Mouse (Mus musculus): ENCODE data around the gene Slc24a3.

Slc24a3 gene

GRCm38 (mm10) chr2:145279336-145279735 lies 111.8 kb downstream of the Slc24a3 start:
- no peak for DNase-seq (ENCODE audit: low spot score in 2 of 2)

DNA sequence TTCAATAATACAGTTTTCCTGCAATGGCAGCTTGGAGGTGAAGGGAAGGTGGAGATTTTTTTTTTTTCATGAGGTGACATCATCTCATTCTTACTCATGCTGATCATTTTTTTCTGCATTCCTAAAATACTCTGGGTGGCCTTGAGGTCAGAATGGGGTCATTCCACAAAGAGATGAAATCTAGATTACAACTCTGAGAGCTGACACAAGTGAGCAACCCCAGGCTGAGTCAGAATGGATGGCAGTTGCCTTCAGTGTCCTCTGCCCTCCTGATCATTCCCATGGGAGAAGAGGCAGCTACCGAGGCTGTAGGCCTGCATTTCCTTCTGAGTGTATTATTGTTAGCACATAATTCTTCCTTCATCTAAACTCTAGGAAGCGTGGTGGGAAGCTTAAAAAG lies 116.2 kb downstream of the Slc24a3 start:
- DNase-seq (ENCODE audit: low spot score in 2 of 2), result no peak

DNA sequence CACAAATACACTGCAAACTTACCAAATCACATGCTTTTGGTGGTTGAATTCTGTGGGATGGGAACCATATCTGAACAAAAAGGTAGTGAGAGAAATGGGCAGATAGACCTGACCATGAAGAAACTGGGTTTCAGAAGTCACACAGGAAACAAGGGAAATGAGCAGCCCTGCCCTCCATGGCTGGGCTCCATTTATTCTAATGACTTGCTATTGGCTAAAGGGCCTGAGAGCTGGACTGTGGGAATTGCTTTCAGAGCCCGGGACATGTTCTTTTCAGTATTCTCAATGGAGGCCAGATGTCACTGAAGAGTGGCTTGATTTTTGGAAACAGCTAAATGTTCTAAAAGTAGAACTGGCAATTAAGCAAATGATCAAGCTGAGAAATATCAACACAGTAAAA lies 120.9 kb downstream of the Slc24a3 start:
- no peak for DNase-seq (ENCODE audit: low spot score in 2 of 2)

- DNase-seq (ENCODE audit: low spot score in 2 of 2), result no peak
Observed at GRCm38 (mm10) chr2:145291473-145291872, 123.9 kb downstream of the Slc24a3 start.

DNA sequence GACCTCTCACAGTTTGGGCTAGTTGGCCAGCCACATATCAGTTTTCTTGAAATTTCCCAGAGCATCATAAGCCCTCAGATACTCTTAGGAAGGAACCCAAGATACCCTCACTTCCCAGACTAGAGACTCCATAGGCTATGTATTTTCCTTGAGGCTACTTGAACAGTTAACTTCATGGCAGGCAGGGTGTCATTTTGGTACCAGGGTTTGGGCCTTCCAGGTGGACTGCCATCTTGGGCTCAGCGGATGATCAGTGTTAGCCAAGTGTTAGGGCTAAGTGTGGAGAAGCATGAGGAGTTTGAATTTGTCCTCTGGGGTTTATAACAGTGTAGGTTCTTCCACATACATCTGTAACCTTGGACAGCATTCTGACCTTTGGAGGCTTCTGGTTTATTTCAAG lies 124.6 kb downstream of the Slc24a3 start:
- DNase-seq (ENCODE audit: low spot score in 2 of 2), result no peak

GRCm38 (mm10) chr2:145292816-145293215 lies 125.3 kb downstream of the Slc24a3 start:
- no peak for DNase-seq (ENCODE audit: low spot score in 2 of 2)

DNA sequence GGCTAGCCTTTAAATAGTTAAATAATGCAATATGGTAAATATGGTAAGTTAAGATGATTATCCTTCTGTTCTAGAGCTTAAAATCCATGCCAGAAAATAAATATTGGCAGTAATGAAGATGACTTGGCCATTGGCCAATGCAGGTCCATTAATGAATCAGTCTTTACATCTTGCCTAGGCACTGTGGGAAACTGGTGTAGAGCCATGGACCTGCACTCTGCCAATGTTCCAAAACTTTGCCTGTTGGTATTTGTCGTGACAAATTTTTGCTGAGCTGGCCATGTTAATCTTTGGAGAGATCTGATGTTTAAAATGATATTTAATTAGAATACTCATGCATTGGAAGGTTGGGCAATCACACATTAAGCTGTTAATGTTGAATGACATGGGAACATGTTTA lies 129.4 kb downstream of the Slc24a3 start:
- no peak for DNase-seq (ENCODE audit: low spot score in 2 of 2)

DNA sequence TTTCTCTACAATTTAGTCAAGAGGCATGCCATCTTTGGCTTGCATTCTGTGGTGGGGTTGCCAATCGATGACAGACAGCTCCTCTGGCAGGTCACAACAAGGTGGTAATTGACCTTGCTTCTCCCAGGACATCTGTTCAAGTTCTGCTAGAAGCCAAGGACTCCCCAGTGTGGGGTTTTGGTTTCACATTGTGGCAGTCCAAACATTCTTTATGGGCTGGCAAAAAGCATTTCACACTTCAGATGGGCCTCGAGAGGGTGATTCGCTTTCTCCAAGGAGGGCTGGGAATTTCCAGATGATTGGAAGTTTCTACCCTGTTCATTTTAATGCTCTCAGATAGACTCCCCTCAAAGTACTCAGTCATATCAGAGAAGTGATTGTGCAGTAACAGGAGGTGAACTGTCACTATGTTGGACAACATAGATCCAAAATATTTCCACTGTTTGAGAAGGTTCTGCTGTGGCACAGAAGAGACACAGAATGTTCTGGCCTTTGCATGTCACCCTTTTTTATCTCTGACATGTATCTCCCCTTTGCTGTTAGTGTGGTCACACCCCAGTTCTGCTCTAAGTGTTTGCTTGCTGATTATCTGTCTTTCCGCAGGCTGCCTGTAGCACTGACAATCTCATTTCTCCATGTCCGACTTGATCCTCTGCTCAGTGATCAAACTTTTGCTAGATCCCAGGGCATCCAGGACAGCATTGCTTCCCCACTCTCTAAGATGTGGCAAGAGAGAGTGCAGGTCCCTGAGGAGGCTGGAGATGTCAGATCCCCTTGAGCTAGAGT lies 132.6 kb downstream of the Slc24a3 start:
- no peak for DNase-seq (ENCODE audit: low spot score in 2 of 2)

GRCm38 (mm10) chr2:145307231-145307883 lies 139.8 kb downstream of the Slc24a3 start:
- DNase-seq (ENCODE audit: low spot score in 2 of 2), result no peak

- no peak for DNase-seq (ENCODE audit: low spot score in 2 of 2)
Observed at GRCm38 (mm10) chr2:145318916-145319315, 151.4 kb downstream of the Slc24a3 start.

DNA sequence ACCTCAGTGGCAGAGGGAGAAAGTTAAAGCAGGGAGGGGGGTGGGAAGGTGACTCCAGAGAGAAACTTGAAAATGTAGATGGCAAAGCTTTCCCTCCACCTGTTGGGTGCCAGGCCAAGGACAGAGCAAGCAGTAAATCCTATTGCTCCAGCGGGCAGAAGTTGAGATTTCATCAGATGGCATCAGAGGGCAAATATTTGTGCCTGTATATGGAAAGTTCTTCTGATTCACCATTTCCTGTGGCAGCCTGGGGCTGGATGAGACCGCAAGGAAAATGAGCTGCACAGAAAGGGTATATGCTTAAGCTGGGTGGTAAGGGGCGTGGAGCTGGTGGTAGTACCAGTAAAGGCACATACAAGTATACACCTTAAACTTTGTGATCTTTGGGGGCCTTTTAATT lies 153.7 kb downstream of the Slc24a3 start:
- DNase-seq (ENCODE audit: low spot score in 2 of 2), result no peak

- no peak for DNase-seq (ENCODE audit: low spot score in 2 of 2)
Observed at GRCm38 (mm10) chr2:145321755-145322154, 154.2 kb downstream of the Slc24a3 start.

DNA sequence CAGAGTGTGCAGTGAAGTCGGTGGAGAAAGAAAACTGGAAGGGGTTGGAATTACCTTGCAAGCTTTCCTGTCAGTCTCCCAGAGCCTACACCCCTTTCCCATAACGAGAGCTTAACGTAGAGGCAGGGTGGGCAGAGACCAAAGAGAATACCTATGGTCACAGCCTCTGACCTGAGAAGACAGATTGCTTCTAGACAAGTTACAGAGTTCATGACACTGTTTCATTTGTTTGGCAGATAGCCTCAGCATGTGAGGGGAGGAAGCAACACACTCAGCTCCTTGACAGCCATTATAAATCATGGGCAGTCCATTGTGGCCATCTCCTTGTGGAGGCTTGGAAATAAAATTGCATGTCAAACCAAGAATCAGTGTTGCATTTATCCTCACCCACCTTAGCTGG lies 156.9 kb downstream of the Slc24a3 start:
- DNase-seq (ENCODE audit: low spot score in 2 of 2), result no peak

- no peak for DNase-seq (ENCODE audit: low spot score in 2 of 2)
Observed at GRCm38 (mm10) chr2:145325852-145326251, 158.3 kb downstream of the Slc24a3 start.

GRCm38 (mm10) chr2:145326544-145326943 lies 159.0 kb downstream of the Slc24a3 start:
- no peak for DNase-seq (ENCODE audit: low spot score in 2 of 2)

DNA sequence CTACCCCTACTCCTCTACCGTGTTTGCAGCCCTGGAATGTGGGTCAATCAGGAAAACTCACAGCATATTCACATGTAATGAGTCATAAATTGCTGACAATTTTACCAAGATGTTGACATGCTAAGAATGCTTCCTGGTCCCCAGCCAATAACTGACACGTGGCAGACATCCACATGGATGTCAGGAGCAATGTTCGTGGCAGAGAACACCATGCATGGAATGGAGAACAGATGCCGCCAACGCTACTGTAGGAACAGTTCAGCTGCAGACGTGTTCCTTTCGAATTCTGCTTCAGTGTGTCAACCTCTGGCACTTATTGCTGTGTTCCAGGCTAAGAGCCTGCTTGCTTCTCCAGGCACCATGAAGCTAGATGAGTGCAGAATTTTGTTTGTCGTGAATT lies 162.2 kb downstream of the Slc24a3 start:
- peak in 1 of 2 experiments; percentile 41 for DNase-seq (ENCODE audit: low spot score in 2 of 2)

GRCm38 (mm10) chr2:145331525-145331924 lies 164.0 kb downstream of the Slc24a3 start:
- DNase-seq (ENCODE audit: low spot score in 2 of 2), result no peak

GRCm38 (mm10) chr2:145333466-145333865 lies 165.9 kb downstream of the Slc24a3 start:
- DNase-seq (ENCODE audit: low spot score in 2 of 2), result no peak

DNA sequence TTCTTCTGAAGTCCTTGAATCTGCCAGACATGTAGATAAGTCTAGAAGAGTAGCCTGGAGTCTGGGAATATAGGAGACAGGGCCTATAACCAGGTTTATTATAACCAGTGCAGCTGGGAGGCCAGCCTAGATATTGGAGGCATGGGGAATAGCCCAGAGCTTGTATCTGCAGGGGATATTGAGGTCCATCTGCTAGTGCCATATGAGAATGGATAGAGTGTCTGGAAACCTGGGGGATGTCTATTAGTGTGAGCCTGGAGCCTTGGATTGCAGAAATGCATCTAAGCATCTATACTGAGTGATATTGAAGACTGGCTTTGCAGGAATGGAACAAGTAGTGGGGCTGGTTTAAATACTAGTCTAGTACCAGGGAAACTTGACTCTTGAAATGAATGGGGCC lies 168.9 kb downstream of the Slc24a3 start:
- no peak for DNase-seq (ENCODE audit: low spot score in 2 of 2)

DNA sequence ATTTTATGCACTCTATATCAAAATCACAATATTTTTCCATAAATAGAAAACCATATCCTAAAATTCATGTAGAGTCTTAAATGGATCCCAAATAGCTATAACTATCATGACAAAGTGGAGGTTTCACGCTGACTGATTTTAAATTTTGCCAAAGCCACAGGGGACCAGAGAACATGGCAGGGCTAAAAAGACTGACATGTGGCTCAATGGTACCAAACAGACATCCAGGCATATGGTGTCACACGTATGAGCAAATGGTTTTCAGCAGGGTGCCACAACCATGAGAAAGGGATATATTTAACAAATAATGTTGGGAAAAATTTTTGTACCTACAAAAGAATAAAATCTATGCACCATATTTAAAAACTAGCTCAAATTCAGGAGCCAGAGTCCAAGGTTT lies 173.3 kb downstream of the Slc24a3 start:
- no peak for DNase-seq (ENCODE audit: low spot score in 2 of 2)

DNA sequence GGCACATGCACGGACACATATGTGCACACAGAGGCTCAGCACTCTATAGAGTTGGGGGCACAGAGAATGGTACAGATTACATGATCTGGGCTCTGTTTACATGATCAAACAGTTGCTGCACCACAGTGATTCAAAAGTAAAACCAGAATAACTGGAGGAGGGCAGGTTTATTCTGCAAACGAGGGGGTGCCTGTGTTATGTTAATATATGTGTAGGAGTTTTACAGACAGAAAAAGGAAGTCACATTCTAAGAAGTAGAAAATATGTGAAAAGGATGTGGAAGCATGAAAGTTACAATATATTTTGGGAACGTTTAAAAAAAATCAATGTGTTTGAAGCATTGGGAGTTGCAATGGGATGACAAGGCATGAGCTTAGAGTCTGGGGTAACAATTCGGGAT lies 175.4 kb downstream of the Slc24a3 start:
- peak in 1 of 2 experiments; percentile 37 for DNase-seq (ENCODE audit: low spot score in 2 of 2)

- no peak for DNase-seq (ENCODE audit: low spot score in 2 of 2)
Observed at GRCm38 (mm10) chr2:145344521-145344920, 177.0 kb downstream of the Slc24a3 start.

DNA sequence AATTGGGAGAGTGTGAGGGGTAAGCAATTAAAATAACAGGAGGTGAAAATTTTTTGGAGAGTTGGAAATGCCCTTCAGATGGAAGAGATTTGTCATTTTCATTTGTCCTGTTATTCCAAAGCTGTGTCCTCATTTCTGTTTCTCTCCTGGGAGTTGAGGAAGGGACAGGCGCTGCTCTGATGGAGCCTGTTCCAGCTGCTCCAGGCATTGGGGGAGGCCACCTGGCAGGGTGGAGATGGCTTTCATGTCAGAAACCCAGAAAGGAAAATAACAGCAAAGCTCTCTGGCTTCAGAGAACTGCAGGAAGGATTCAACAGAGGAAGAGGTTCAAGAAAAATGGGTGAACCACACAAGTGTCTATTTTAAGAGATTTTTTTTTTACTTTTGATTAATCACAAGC lies 186.2 kb downstream of the Slc24a3 start:
- DNase-seq (ENCODE audit: low spot score in 2 of 2), result no peak

Data from frontal cortex, postnatal 36 days (tissue).